Mouse (Mus musculus) left cerebral cortex, adult 11 months (tissue): ENCODE results near the gene Col15a1.

Source experiments
- DNase-seq: peaks from one replicate; pipeline ENCODE4 v3.0.0; 2022; ENCODE audit warnings: low spot score

The Col15a1 gene

DNA sequence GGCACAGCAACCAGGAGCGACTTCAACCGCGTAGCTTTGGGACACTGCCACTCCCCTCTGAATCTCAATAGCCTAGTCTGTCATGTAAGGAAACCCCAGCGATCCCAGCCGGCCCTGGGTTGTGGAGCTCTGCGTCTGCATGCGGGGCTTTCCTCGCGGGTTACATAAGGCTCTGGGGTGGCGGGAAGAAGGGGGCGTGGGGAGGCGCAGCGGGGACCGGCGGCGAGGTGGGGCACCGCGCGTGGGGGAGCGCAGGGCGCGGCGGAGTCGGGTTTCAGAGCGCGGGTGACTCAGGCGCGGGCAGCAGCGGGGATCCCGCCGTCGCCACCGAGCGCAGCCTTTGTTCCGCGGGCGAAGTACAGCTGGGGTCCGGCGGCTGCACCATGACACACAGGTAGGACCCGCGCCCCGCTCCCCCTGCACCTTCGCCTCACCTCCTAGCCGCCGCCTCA is at the start of gene Col15a1:
Col15a1 (plus strand) TSS at position 193 of the 452 bp plus-strand sequence.
- DNase-seq, result no peak

DNA sequence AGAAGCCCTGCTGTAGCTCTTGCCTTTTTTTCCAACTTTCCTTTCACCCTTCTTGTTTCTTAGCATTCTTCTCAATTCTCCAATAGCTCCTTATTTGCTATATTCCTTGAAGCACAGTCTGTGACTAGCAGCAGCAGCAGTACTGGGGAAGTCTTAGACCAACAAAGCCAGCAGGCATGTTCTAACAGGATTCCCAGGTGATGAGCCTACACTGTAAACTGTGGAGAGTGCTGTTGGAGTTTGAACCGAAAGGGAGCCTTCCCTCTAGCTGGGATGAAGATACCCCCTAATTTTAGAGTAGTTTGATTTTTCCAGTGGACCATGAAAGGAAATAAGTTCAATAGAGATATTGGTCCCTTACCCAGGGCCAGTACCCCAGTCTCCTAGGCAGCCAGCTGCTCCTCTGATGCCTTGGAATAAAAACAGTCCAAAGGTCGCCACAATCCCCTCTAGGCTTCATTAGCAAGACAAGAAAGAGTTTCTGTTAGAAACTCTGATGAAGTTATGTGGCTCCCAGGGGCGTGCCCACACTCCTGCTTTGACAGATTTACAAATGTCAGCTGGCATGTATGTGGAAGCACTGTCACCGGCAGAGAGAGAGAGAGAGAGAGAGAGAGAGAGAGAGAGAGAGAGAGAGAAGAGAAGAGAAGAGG is 46.7 kb upstream of the Col15a1 start:
- no peak for DNase-seq

DNA sequence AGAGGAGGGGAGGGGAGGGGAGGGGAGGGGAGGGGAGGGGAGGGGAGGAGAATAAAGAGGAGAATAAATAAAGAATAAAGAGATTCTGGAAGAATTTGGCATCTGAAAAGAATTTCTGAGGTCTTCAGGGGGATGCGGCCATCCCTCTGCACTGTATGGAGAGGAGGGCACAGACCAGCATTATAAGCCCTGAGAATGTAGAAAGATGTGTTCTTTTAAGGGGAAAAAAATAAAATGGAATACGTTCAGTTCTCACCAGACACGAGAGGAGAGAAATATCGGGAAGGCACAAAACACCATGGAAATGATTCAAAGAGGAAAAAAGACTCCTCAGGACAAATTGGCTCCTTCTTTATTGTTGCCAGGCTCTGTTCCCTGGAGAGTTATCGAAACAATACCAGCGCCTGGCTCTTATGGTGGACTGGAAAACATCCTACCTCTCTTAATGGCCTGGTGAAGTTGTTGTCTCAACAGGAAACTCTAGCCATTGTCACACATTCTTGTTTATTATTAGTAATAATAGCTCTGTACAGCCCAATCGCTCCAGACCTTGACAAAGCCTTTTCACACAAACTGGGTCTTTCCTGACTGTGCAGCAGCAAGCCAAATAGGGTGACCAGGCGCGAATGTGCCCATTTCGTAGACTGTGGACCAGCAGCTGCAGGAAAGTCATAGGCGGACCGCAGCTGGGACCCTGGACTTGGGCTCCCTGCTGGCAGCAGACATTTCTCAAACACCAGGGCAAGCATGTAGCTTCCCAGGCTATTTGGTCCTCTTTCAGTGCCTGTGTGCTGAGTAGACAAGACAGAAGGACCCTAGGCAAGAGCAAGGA is 46.0 kb upstream of the Col15a1 start:
- DNase-seq, result no peak

DNA sequence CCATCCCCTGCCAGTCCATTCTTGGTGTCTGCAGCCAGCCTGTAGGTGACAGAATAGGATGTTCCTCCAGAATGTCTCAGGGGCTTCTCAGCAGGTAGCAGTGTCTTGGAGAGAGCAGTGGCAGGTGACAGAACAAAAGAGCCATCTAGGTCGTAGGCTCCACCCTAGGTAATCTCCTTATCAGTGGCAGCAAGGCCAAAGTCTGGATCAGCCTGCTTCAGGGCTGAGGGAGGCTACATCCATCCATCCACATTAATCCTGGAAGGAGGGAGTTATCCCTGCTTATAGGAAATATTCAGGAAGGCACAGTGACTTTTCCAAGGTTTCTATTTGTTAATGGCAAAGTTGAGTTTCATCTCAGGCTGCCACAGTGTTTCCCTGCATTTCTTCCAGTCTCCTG is 35.6 kb upstream of the Col15a1 start:
- no peak for DNase-seq

GRCm38 (mm10) chr4:47177101-47177500 is 30.9 kb upstream of the Col15a1 start:
- no peak for DNase-seq

GRCm38 (mm10) chr4:47178261-47178961 is 29.6 kb upstream of the Col15a1 start:
- no peak for DNase-seq

DNA sequence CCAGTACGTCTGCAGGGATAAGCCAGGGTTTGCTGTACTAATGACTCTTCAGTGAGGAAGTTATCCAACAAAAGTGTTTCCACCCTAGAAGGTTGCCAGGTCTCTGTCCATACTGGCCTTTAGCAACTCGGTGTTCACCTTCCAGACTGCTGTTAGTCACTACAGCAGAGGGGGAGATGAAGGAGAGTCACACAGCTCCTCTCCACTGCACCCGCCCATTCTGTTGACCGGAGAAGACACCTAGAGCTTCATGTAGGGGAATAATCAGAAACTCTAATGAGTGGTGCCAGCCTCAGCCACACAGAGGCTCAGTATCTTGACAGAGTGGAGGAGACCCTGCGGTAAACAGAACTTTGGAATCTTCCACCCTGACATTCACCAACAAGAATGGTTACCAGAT is 28.4 kb upstream of the Col15a1 start:
- DNase-seq, result no peak

DNA sequence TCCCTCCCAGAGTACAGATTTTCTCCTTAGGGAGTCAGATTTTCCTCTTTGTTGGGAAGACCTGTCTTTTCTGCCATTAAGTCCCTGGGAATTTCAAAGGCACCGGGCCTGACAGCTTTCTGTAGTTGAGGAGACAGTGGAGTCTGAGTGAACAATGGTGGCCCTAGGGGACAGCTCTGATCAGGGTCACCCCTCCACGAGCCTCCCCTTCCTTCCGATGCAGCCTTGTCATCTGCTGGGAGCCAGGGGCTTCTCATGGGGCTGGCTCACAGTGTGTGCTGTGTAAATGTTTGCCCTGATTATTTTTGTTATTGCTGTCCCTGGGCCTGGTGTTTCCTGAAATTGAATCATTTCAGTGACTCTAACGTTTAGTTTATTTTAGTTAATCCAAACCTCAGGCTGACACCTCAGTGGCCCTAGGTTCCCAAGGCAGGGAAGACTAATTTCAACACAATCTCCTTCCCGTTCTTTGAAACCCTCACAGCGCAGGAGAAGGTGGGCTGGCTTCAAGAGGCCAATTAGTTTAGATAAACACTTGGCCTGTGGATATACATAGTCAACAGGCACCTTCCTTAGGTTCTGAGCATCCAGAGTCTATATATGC is 23.8 kb upstream of the Col15a1 start:
- DNase-seq, result no peak

- DNase-seq, result no peak
Measured at GRCm38 (mm10) chr4:47186514-47186913, 21.4 kb upstream of the Col15a1 start.

- no peak for DNase-seq
Measured at GRCm38 (mm10) chr4:47196173-47196572, 11.8 kb upstream of the Col15a1 start.

- DNase-seq, result no peak
Measured at GRCm38 (mm10) chr4:47203643-47204042, 4.3 kb upstream of the Col15a1 start.

DNA sequence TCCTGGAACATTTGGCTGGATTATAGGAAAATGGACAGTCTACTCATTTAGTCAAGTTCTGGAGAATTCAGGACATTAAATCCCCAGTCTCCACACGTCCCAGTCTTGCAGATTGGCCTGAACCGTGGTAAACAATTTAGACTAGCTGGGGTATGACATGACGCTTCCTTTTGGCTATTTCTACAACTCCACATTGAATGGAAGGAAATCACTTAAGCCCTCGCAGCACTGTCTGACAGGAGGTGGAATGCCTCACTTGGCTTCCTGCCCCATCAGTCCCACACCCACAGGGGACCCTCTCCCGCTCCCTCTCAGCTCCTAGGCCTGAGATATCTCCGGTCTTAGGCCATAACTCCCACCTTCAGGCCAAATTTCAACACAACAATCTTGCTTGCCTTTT is 2.1 kb upstream of the Col15a1 start:
- no peak for DNase-seq

DNA sequence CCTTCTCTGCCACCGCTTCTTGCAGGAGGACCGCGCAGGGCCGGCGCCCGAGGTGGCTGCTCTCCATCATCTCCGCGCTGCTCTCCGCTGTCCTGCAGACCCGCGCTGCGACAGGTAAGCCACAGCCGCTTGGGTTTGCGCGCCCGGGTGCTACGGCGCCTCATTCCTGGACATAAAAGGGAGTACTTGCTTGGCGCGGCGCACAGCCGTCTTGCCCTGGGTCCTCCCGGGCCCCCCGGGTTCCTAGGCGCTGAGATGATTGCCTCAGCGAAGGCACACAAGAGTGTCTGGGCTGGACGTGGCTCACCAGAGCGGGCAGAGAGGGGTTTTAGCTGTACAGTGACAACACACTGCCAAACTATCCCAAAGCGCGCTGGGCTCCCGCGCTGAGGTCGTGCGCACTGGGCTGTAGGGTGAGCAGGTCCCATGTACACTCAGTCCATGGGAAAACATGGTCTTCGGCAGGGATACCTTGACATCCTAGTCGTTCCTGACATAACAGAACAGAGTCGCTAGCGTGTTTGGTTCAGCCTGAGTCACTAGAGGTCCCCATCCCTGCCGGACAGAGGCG is 545 bp downstream of the Col15a1 start:
- no peak for DNase-seq

- no peak for DNase-seq
Measured at GRCm38 (mm10) chr4:47209466-47209865, 1.5 kb downstream of the Col15a1 start.

- no peak for DNase-seq
Measured at GRCm38 (mm10) chr4:47218828-47219227, 10.9 kb downstream of the Col15a1 start.

DNA sequence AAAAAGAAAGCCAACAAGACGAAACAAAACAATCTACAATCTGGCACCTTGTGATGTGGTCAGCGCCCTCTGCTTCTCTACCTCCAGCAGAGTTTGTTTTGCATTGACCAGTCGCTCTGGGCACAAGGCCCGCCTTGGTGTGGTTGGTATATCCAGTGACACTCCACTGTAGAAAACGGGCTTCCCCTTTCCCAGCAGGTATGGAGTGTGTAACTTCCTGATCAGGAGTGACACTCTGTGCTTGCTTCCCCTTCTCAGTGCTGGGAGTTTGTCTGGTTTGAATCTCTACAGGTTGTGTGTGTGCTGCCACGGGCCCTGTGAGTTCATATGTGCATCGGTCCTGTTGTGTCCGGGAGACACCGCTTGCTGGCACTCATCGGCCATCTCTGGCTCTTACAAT is 11.4 kb downstream of the Col15a1 start:
- no peak for DNase-seq

DNA sequence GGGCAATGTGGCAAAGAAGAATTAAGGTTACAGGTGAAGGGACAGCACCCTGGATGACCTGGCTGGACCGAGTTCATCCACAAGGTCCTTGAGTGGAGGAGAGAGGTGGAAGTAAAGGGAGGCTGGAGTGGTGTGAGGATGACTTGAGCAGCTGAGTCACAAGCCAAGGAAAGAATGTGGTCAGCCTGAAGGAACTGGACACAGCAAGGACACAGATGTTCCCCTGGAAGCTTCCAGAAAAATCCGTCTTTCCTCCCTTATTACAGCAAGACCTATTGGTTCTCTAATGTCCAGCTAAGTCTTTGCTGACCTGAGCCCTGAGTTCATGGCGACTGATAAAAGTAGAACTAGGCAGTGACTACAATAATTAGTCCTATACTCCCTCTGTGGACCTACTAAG is 12.6 kb downstream of the Col15a1 start:
- no peak for DNase-seq

GRCm38 (mm10) chr4:47222146-47222545 is 14.2 kb downstream of the Col15a1 start:
- no peak for DNase-seq

DNA sequence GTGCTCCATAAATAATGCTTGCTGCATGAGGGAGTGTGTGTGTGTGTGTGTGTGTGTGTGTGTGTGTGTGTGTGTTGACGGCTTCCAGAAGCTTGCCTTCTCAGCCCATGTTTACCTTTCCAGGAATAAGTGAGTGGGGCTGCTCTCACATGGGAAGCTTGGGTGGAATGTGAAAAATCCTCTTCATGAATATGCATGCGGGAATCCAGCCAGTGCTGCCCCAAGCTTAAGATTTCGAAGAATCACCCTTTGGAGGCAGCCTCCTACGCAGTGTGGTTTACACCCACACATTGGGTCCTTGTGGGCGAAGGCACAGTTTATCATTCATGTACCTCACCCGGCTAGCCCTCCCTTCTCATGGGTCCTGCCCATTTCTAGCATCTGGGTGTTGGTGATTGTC is 18.0 kb downstream of the Col15a1 start:
- no peak for DNase-seq

GRCm38 (mm10) chr4:47227101-47227500 is 19.1 kb downstream of the Col15a1 start:
- no peak for DNase-seq

GRCm38 (mm10) chr4:47227756-47228155 is 19.8 kb downstream of the Col15a1 start:
- DNase-seq, result peak; percentile 58

DNA sequence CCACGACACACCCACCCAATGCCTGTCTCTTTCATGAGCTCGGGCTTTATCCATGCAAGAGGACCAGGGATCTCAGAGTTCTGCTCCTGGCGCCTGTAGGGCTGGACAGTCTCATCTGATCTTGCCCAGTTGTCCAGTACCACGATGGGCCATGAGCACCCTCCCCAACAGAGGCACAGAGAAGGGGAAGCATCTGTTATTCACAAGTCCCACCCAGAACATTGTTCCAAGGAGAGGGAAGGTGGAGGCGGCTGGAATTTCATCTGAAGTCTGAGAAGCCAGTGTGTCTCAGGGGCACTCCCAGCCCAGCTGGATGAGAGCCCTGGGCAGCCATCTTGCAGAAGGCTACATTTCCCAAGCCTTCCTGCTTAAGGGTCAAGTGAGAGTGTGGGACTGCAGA is 21.0 kb downstream of the Col15a1 start:
- DNase-seq, result no peak
